Mouse (Mus musculus): ENCODE results near the gene F8. TPM values are rescaled to one million over a fixed set of nuclear protein-coding genes. Genes with fewer than 3 reads are reported as not detected.
"Not testable (repeated sequence)": the region's sequence is repeated elsewhere in the genome, so short reads cannot be mapped to it uniquely, and the experiment has no call there.

The F8 gene
- polyA plus RNA-seq, 1 experiment, result 0.09 TPM

GRCm38 (mm10) chrX:75231456-75231855, 151.0 kb downstream of the F8 start:
- 82% methylated on average over 1 of the region's 1 CpGs for WGBS
- TF ChIP-seq POLR2A (IDR thresholded peaks at IDR 0.05; ENCODE audit: low read depth, low read length), result no peak
- no peak for TF ChIP-seq CTCF (IDR thresholded peaks at IDR 0.05; ENCODE audit: extremely low read depth, insufficient read length, insufficient replicate concordance, low read depth, low read length)
- H3K4me1 ChIP-seq (ENCODE audit: control insufficient read depth, insufficient read depth, insufficient read length, low read length), result no peaks in the 10 kb centered on the region
- no peak overlapping the region for H3K4me3 ChIP-seq (ENCODE audit: low read depth, low read length)
- H3K27ac ChIP-seq (ENCODE audit: insufficient read depth, low read depth, low read length), result no peak overlapping the region
- H3K36me3 ChIP-seq (ENCODE audit: control insufficient read depth, insufficient read depth, low read length), result no peaks in the 10 kb centered on the region
- H3K27me3 ChIP-seq (ENCODE audit: control insufficient read depth, insufficient read depth, low read length), result no peaks in the 10 kb centered on the region

GRCm38 (mm10) chrX:75163670-75164069, 218.7 kb downstream of the F8 start, which contains the start of gene Smim9:
TSS of gene Smim9 (minus strand) at chrX:75163770.
- 63% methylated on average over 1 of the region's 1 CpGs for WGBS
- TF ChIP-seq CTCF (IDR thresholded peaks at IDR 0.05; ENCODE audit: extremely low read depth, insufficient read length, insufficient replicate concordance, low read depth, low read length) (no peak), POLR2A (IDR thresholded peaks at IDR 0.05; ENCODE audit: low read depth, low read length) (no peak)
- Histone ChIP-seq H3K4me3 (ENCODE audit: low read depth, low read length) (no peak within 1 kb of the TSS), H3K27me3 (ENCODE audit: control insufficient read depth, insufficient read depth, low read length) (no peaks in the 10 kb centered on the region), H3K4me1 (ENCODE audit: control insufficient read depth, insufficient read depth, insufficient read length, low read length) (no peaks in the 10 kb centered on the region), H3K36me3 (ENCODE audit: control insufficient read depth, insufficient read depth, low read length) (no peaks in the 10 kb centered on the region), H3K27ac (ENCODE audit: insufficient read depth, low read depth, low read length) (no peak within 1 kb of the TSS)

GRCm38 (mm10) chrX:75155576-75156243, 226.7 kb downstream of the F8 start:
- peak overlapping the region; percentile 52 for H3K4me3 ChIP-seq (ENCODE audit: low read depth, low read length)
- WGBS, result 22% methylated on average over 42 of the region's 49 CpGs
- H3K27ac ChIP-seq (ENCODE audit: insufficient read depth, low read depth, low read length), result no peak overlapping the region
- H3K4me1 ChIP-seq (ENCODE audit: control insufficient read depth, insufficient read depth, insufficient read length, low read length), result peaks cover 4% of the 10 kb centered on the region; the same call in 1 of the 2 replicates
- TF ChIP-seq POLR2A (IDR thresholded peaks at IDR 0.05; ENCODE audit: low read depth, low read length) (no peak), CTCF (IDR thresholded peaks at IDR 0.05; ENCODE audit: extremely low read depth, insufficient read length, insufficient replicate concordance, low read depth, low read length) (no peak)
- no peaks in the 10 kb centered on the region for H3K27me3 ChIP-seq (ENCODE audit: control insufficient read depth, insufficient read depth, low read length)
- no peaks in the 10 kb centered on the region for H3K36me3 ChIP-seq (ENCODE audit: control insufficient read depth, insufficient read depth, low read length)

- H3K4me3 ChIP-seq (ENCODE audit: low read depth, low read length), result no peak overlapping the region
- no peak for TF ChIP-seq CTCF (IDR thresholded peaks at IDR 0.05; ENCODE audit: extremely low read depth, insufficient read length, insufficient replicate concordance, low read depth, low read length)
- no peak for TF ChIP-seq POLR2A (IDR thresholded peaks at IDR 0.05; ENCODE audit: low read depth, low read length)
- H3K27ac ChIP-seq (ENCODE audit: insufficient read depth, low read depth, low read length), result peak overlapping the region; percentile 85
- WGBS, result 10% methylated on average over 1 of the region's 1 CpGs
- no peaks in the 10 kb centered on the region for H3K36me3 ChIP-seq (ENCODE audit: control insufficient read depth, insufficient read depth, low read length)
- H3K27me3 ChIP-seq (ENCODE audit: control insufficient read depth, insufficient read depth, low read length), result no peaks in the 10 kb centered on the region
- peaks cover 4% of the 10 kb centered on the region; the same call in 1 of the 2 replicates for H3K4me1 ChIP-seq (ENCODE audit: control insufficient read depth, insufficient read depth, insufficient read length, low read length)
These were observed 230.2 kb downstream of the F8 start for GRCm38 (mm10) chrX:75152249-75152648.

GRCm38 (mm10) chrX:75150304-75150703, 232.1 kb downstream of the F8 start:
- WGBS, result 78% methylated on average over 2 of the region's 2 CpGs
- no peak for TF ChIP-seq POLR2A (IDR thresholded peaks at IDR 0.05; ENCODE audit: low read depth, low read length)
- Histone ChIP-seq H3K4me1 (ENCODE audit: control insufficient read depth, insufficient read depth, insufficient read length, low read length) (peaks cover 4% of the 10 kb centered on the region; the same call in 1 of the 2 replicates), H3K4me3 (ENCODE audit: low read depth, low read length) (no peak overlapping the region), H3K36me3 (ENCODE audit: control insufficient read depth, insufficient read depth, low read length) (no peaks in the 10 kb centered on the region), H3K27me3 (ENCODE audit: control insufficient read depth, insufficient read depth, low read length) (no peaks in the 10 kb centered on the region), H3K27ac (ENCODE audit: insufficient read depth, low read depth, low read length) (no peak overlapping the region)

- Histone ChIP-seq H3K4me3 (ENCODE audit: low read depth, low read length) (no peak overlapping the region), H3K36me3 (ENCODE audit: control insufficient read depth, insufficient read depth, low read length) (no peaks in the 10 kb centered on the region), H3K27ac (ENCODE audit: insufficient read depth, low read depth, low read length) (no peak overlapping the region), H3K4me1 (ENCODE audit: control insufficient read depth, insufficient read depth, insufficient read length, low read length) (peaks cover 4% of the 10 kb centered on the region; the same call in 1 of the 2 replicates), H3K27me3 (ENCODE audit: control insufficient read depth, insufficient read depth, low read length) (no peaks in the 10 kb centered on the region)
- WGBS, result 79% methylated on average over 4 of the region's 4 CpGs
- TF ChIP-seq CTCF (IDR thresholded peaks at IDR 0.05; ENCODE audit: extremely low read depth, insufficient read length, insufficient replicate concordance, low read depth, low read length) (no peak), POLR2A (IDR thresholded peaks at IDR 0.05; ENCODE audit: low read depth, low read length) (no peak)
These were observed 234.0 kb downstream of the F8 start for GRCm38 (mm10) chrX:75148414-75148813.

- H3K4me3 ChIP-seq (ENCODE audit: low read depth, low read length), result peak overlapping the region; percentile 40; the same call in 1 of the 2 replicates
- WGBS, result 31% methylated on average over 29 of the region's 42 CpGs
- H3K27ac ChIP-seq (ENCODE audit: insufficient read depth, low read depth, low read length); H3K27me3 ChIP-seq (ENCODE audit: control insufficient read depth, insufficient read depth, low read length); H3K36me3 ChIP-seq (ENCODE audit: control insufficient read depth, insufficient read depth, low read length); H3K4me1 ChIP-seq (ENCODE audit: control insufficient read depth, insufficient read depth, insufficient read length, low read length): not testable (repeated sequence)
These were observed 239.3 kb downstream of the F8 start for GRCm38 (mm10) chrX:75143124-75143555.
